ENCODE assay signal across 18 mouse cellular contexts in the genomic region with DNA sequence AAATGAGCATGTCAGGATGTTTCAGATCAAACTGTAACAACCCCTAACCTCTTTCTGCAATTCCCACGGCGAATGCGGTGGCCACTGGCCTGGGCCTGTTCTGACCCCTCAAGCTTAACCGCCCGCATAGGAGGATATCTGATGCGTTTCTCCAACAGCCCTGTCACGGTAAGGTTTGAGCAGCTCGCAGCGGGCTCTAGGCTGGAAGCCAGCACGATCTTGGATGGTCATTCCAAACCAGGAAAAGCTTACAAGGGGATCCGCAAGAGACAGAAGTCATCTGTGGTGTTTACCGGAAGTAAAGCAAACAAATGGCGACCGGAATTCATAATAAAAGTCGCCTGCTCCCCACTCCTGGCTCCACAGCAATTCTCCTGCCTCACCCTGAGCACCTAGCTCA.
A peak's percentile ranks its signal among the peaks of the same experiment; 100 is the strongest.
DNase-seq lines count a peak whose midpoint lies in the region; ATAC-seq lines count a peak whose summit lies in the region.
"Had no signal": no experiment of that assay in that cellular context is flagged by ENCODE, and none has a peak within 500 bp of the region (broad histone marks: within the 10 kb centered on the region; RNA-seq: fewer than 3 reads in every experiment).

No protein-coding gene starts in this region.

- no peak overlapping the region for H3K4me2 ChIP-seq in midbrain, embryonic 11.5 days
- H3K4me2 ChIP-seq: embryonic facial prominence, embryonic 13.5 days; embryonic facial prominence, embryonic 15.5 days; forebrain, embryonic 12.5 days had no signal

- no peaks in the 10 kb centered on the region for H3K27me3 ChIP-seq in midbrain, embryonic 11.5 days (ENCODE audit: control insufficient read depth, insufficient read depth, low read length)
- H3K27me3 ChIP-seq in midbrain, embryonic 10.5 days (ENCODE audit: low read depth, poor library complexity, severe bottlenecking) = no peaks in the 10 kb centered on the region
- H3K27me3 ChIP-seq: embryonic facial prominence, embryonic 13.5 days; embryonic facial prominence, embryonic 15.5 days; forebrain, embryonic 12.5 days had no signal

- peak; percentile 56 to 62 for DNase-seq in cerebellum, postnatal 14 days
- DNase-seq in cerebellum, adult 9-11 months = no peak
- peak; percentile 25 to 41 for DNase-seq in cerebellum, postnatal 36 days
- no peak for DNase-seq in cerebellum, adult 11 months
- DNase-seq in midbrain, embryonic 11.5 days (ENCODE audit: low spot score, missing footprints) = peak; percentile 60
- DNase-seq in midbrain, embryonic 10.5 days (ENCODE audit: low spot score) = no peak
- DNase-seq: adrenal gland, adult 2 months; adrenal gland, postnatal 10 days; adrenal gland, postnatal 25 days; cerebellum, adult 8-10 months; embryo, embryonic 11 days had no signal

- no peak overlapping the region for H3K9ac ChIP-seq in midbrain, embryonic 11.5 days (ENCODE audit: low read length)
- H3K9ac ChIP-seq: embryonic facial prominence, embryonic 13.5 days; embryonic facial prominence, embryonic 15.5 days; forebrain, embryonic 12.5 days had no signal

- no peaks in the 10 kb centered on the region for H3K36me3 ChIP-seq in midbrain, embryonic 11.5 days (ENCODE audit: control insufficient read depth, insufficient read depth, low read length)
- H3K36me3 ChIP-seq in midbrain, embryonic 10.5 days = no peaks in the 10 kb centered on the region
- H3K36me3 ChIP-seq: embryonic facial prominence, embryonic 13.5 days; embryonic facial prominence, embryonic 15.5 days; forebrain, embryonic 10.5 days; forebrain, embryonic 12.5 days had no signal

- no peak for ATAC-seq in midbrain, embryonic 11.5 days (ENCODE audit: low FRiP score)
- ATAC-seq: forebrain, embryonic 14.5 days; forebrain, embryonic 16.5 days had no signal

- H3K9me3 ChIP-seq in midbrain, embryonic 11.5 days (ENCODE audit: control insufficient read depth, low read length) = no peaks in the 10 kb centered on the region
- no peaks in the 10 kb centered on the region for H3K9me3 ChIP-seq in midbrain, embryonic 10.5 days (replicated peaks)
- H3K9me3 ChIP-seq: embryonic facial prominence, embryonic 13.5 days; embryonic facial prominence, embryonic 15.5 days; forebrain, embryonic 10.5 days; forebrain, embryonic 12.5 days had no signal

- 94% methylated on average over 15 of the region's 15 CpGs for WGBS in midbrain, embryonic 11.5 days
- 94% methylated on average over 15 of the region's 15 CpGs for WGBS in midbrain, embryonic 10.5 days

- H3K4me1 ChIP-seq in midbrain, embryonic 11.5 days (ENCODE audit: control insufficient read depth, insufficient read depth, low read length) = no peaks in the 10 kb centered on the region
- no peaks in the 10 kb centered on the region for H3K4me1 ChIP-seq in midbrain, embryonic 10.5 days
- H3K4me1 ChIP-seq: embryonic facial prominence, embryonic 13.5 days; embryonic facial prominence, embryonic 15.5 days; forebrain, embryonic 10.5 days; forebrain, embryonic 12.5 days had no signal

- H3K27ac ChIP-seq in midbrain, embryonic 11.5 days (ENCODE audit: low read depth, low read length) = no peak overlapping the region
- H3K27ac ChIP-seq in midbrain, embryonic 10.5 days (replicated peaks) = no peak overlapping the region
- H3K27ac ChIP-seq: embryonic facial prominence, embryonic 13.5 days; embryonic facial prominence, embryonic 15.5 days; forebrain, embryonic 10.5 days; forebrain, embryonic 12.5 days had no signal

- H3K4me3 ChIP-seq in midbrain, embryonic 11.5 days (ENCODE audit: low read depth, low read length) = no peak overlapping the region
- no peak overlapping the region for H3K4me3 ChIP-seq in midbrain, embryonic 10.5 days
- H3K4me3 ChIP-seq: embryonic facial prominence, embryonic 13.5 days; embryonic facial prominence, embryonic 15.5 days; erythroblast, embryonic 14.5 days; forebrain, embryonic 10.5 days; forebrain, embryonic 12.5 days had no signal

Comparison
In these comparisons a context has a peak if more than half of its experiments do, and no peak if none do; other contexts are left out.
1. DNase-seq: peak in cerebellum, postnatal 14 days (2 of 2), cerebellum, postnatal 36 days (2 of 2) and midbrain, embryonic 11.5 days (single experiment); none in cerebellum, adult 9-11 months (single experiment), cerebellum, adult 11 months (single experiment) and midbrain, embryonic 10.5 days (single experiment).